In the genomic region with DNA sequence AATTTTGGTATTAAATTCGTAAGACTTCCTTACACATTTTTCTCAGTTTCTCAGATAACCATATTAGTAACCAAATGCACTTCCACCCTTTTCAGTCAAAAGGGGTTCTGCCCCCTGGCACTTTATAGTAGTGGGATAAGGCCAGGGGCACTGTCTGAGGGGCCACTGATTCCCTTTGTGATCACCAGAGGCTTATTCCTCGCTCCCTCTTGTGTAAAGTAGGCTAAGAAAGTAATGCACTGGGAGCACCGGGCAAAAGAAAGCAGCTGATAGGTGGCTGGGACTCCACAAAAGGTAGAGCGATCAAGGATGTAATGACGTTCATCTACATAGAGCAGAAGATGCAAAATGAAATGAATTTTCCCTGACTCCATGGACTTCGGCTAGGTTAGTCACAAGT, we compare ENCODE assay signal across 16 mouse cellular contexts. TPM values are rescaled to one million over a fixed set of nuclear protein-coding genes. Genes with fewer than 3 reads are reported as not detected.
"Had no signal": no experiment of that assay in that cellular context is flagged by ENCODE, and none has a peak within 500 bp of the region (broad histone marks: within the 10 kb centered on the region; RNA-seq: fewer than 3 reads in every experiment).

No protein-coding gene starts in this region.

- H3K27me3 ChIP-seq: kidney, embryonic 15.5 days; liver, embryonic 13.5 days; neural tube, embryonic 13.5 days; stomach, embryonic 15.5 days had no signal

- H3K9ac ChIP-seq: kidney, embryonic 15.5 days; liver, embryonic 13.5 days; neural tube, embryonic 13.5 days; stomach, embryonic 15.5 days had no signal

- H3K4me2 ChIP-seq: kidney, embryonic 15.5 days; liver, embryonic 13.5 days; neural tube, embryonic 13.5 days; stomach, embryonic 15.5 days had no signal

- H3K27ac ChIP-seq: kidney, embryonic 15.5 days; left cerebral cortex, adult 2 months; liver, embryonic 13.5 days; macrophage; neural tube, embryonic 13.5 days; stomach, embryonic 15.5 days had no signal

- H3K4me3 ChIP-seq: kidney, embryonic 15.5 days; left cerebral cortex, adult 2 months; liver, embryonic 13.5 days; myocyte; neural tube, embryonic 13.5 days; stomach, embryonic 15.5 days had no signal

- H3K36me3 ChIP-seq: kidney, embryonic 15.5 days; neural tube, embryonic 13.5 days; stomach, embryonic 15.5 days had no signal

- H3K9me3 ChIP-seq: kidney, embryonic 15.5 days; liver, embryonic 13.5 days; neural tube, embryonic 13.5 days; stomach, embryonic 15.5 days had no signal

- H3K4me1 ChIP-seq: kidney, embryonic 15.5 days; stomach, embryonic 15.5 days had no signal

- DNase-seq: kidney, adult 11 months; kidney, adult 8-10 months; kidney, postnatal 10 days; kidney, postnatal 36 days; layer of hippocampus, postnatal 36 days; liver, embryonic 13.5 days; lung, adult 2 months; right cerebral cortex, postnatal 25 days; spleen, adult 18-20 months; thymus, postnatal 25 days had no signal

RNA-seq across cellular contexts. Expression of a gene that starts 53.2 kb away (rescaled TPM):
- polyA plus RNA-seq: myocyte had no signal
